Mouse (Mus musculus) lung, embryonic 15.5 days (tissue): Measurements from ENCODE around the gene Top2b. TPM values are rescaled to one million over a fixed set of nuclear protein-coding genes. Genes with fewer than 3 reads are reported as not detected.

Experiments
- ATAC-seq: fragments of 200-750 bp; cut with Nextera tagmentation; 2 replicates; pipeline ENCODE4 v1.8.0; 2017; ENCODE audit warnings: moderate number of reproducible peaks, borderline replicate concordance; ENCODE audit not compliant: low FRiP score, low TSS enrichment; ENCODE audit errors: extremely low read depth
- H3K27ac ChIP-seq: fragments of 300-500 bp; sonication (generic); 2 replicates; pipeline ENCODE4 v1.5.1; 2015; ENCODE audit warnings: moderate library complexity, mild to moderate bottlenecking, inconsistent platforms
- H3K27me3 ChIP-seq: fragments of 300-500 bp; sonication (generic); 2 replicates; pipeline ENCODE4 v1.6.1; 2015; ENCODE audit warnings: inconsistent platforms
- H3K36me3 ChIP-seq: fragments of 300-500 bp; sonication (generic); 2 replicates; pipeline ENCODE4 v1.6.1; 2015; ENCODE audit warnings: inconsistent platforms
- H3K4me1 ChIP-seq: fragments of 300-500 bp; sonication (generic); 2 replicates; pipeline ENCODE4 v1.6.1; 2015; ENCODE audit warnings: inconsistent platforms
- H3K4me2 ChIP-seq: fragments of 300-500 bp; sonication (generic); 2 replicates; pipeline ENCODE4 v1.6.1; 2015; ENCODE audit warnings: inconsistent platforms, mild to moderate bottlenecking, moderate library complexity
- H3K4me3 ChIP-seq: fragments of 300-500 bp; sonication (generic); 2 replicates; pipeline ENCODE4 v1.5.1; 2015; ENCODE audit warnings: mild to moderate bottlenecking, inconsistent platforms
- H3K9ac ChIP-seq: fragments of 300-500 bp; sonication (generic); 2 replicates; pipeline ENCODE4 v1.6.1; 2015; ENCODE audit warnings: inconsistent platforms
- H3K9me3 ChIP-seq: fragments of 300-500 bp; sonication (generic); 2 replicates; pipeline ENCODE4 v1.6.1; 2016; ENCODE audit warnings: inconsistent platforms
- WGBS: fragments of 180-500 bp; shearing (Covaris S2); methylation state at CpG from one replicate; pipeline ENCODE4 v1.1.7; 2015; 5-methylcytosine and 5-hydroxymethylcytosine counted together
- polyA plus RNA-seq: library from polyadenylated mRNA; unstranded; fragments of >200 nt; fragmentation: Nextera tagmentation; extraction: Ambion mirVana; gene quantifications from 2 replicates; pipeline ENCODE4 v1.2.1, GENCODE M21; 2015

Gene Top2b
- polyA plus RNA-seq, 1 experiment from 2014 or later, result 52.3 TPM

- no peaks in the 10 kb centered on the region for H3K9me3 ChIP-seq
- no peaks in the 10 kb centered on the region for H3K27me3 ChIP-seq
- no peak overlapping the region for H3K4me2 ChIP-seq
- peaks cover 36% of the 10 kb centered on the region for H3K36me3 ChIP-seq
- no peaks in the 10 kb centered on the region for H3K4me1 ChIP-seq
- no peak for ATAC-seq
- H3K9ac ChIP-seq, result no peak overlapping the region
- 40% methylated on average over 4 of the region's 4 CpGs for WGBS
- no peak overlapping the region for H3K4me3 ChIP-seq
- H3K27ac ChIP-seq, result no peak overlapping the region
Measured at GRCm38 (mm10) chr14:16431941-16432499, 67.0 kb downstream of the Top2b start.

- Histone ChIP-seq H3K27me3 (no peaks in the 10 kb centered on the region), H3K36me3 (peaks cover 36% of the 10 kb centered on the region), H3K4me2 (no peak overlapping the region), H3K27ac (no peak overlapping the region), H3K4me1 (no peaks in the 10 kb centered on the region), H3K9ac (no peak overlapping the region), H3K4me3 (no peak overlapping the region), H3K9me3 (no peaks in the 10 kb centered on the region)
- ATAC-seq, result no peak
- 78% methylated on average over 3 of the region's 3 CpGs for WGBS
Measured at GRCm38 (mm10) chr14:16432550-16432949, 67.6 kb downstream of the Top2b start.

GRCm38 (mm10) chr14:16433206-16433605 is 68.2 kb downstream of the Top2b start:
- H3K9me3 ChIP-seq, result no peaks in the 10 kb centered on the region
- no peak overlapping the region for H3K9ac ChIP-seq
- no peak overlapping the region for H3K27ac ChIP-seq
- peaks cover 36% of the 10 kb centered on the region for H3K36me3 ChIP-seq
- WGBS, result 83% methylated on average over 2 of the region's 2 CpGs
- H3K27me3 ChIP-seq, result no peaks in the 10 kb centered on the region
- H3K4me1 ChIP-seq, result no peaks in the 10 kb centered on the region
- no peak overlapping the region for H3K4me3 ChIP-seq
- H3K4me2 ChIP-seq, result no peak overlapping the region
- no peak for ATAC-seq

DNA sequence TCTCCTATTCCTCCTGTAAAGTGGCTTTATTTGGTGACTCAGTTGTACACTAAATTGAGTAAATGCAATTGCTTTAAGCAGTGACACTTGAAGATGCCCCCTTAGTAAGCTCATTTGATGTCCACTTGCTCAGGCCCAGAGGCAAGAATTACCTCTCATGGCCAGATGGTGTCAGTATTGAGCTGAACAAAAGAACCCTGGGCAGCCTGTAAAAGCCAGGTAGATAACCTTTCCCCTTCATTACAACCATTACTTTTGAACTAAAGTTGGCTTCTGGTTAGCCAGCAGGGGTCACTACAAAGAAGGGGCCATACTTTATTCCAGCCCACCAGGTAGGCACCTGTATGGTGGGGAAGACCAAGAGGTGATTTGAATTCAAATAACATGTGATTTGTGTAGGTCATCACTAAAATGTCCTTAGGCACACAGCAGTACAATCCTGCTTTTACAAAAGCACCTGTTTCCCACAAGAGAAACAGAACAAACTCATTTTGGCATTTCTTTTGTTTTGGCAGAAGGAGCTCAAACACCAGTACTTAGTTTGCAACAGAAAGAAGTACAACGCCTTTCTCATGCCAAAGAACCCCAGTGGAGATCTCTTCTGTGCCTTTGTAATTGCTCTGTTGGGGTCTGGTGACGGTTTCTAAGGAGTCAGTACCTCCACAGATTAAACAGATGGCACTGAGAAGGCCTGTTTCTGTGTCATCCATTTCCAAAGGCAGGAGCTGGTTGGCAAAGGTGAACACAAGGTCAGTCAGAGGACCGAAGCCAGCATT is 69.6 kb downstream of the Top2b start:
- Histone ChIP-seq H3K4me2 (no peak overlapping the region), H3K4me3 (no peak overlapping the region), H3K27ac (no peak overlapping the region), H3K9me3 (no peaks in the 10 kb centered on the region), H3K4me1 (no peaks in the 10 kb centered on the region), H3K9ac (no peak overlapping the region), H3K36me3 (peaks cover 32% of the 10 kb centered on the region), H3K27me3 (no peaks in the 10 kb centered on the region)
- 0 out of 2 replicates have a peak, but pooled peaks have one; percentile 37 for ATAC-seq
- 80% methylated on average over 3 of the region's 3 CpGs for WGBS

DNA sequence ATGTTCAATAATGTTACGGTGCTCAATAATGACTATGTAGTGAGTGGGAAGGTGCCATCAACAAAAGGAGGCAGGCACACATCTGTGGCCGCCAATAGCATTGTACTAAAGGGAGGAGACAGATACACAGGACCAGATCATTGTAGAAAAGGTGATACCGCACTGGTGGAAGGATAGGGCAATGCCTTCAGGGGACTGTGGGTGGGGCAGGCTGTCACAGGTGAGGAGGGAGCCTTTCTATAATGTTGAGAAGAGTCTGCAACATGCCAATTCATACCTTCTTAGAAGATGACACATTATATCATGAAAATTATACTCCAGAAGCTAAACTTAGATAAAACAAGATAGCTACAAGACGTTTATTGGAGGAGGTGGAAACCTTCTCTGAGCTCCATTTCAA is 72.4 kb downstream of the Top2b start:
- Histone ChIP-seq H3K4me3 (no peak overlapping the region), H3K27me3 (no peaks in the 10 kb centered on the region), H3K4me1 (no peaks in the 10 kb centered on the region), H3K9ac (no peak overlapping the region), H3K9me3 (no peaks in the 10 kb centered on the region), H3K36me3 (peaks cover 14% of the 10 kb centered on the region), H3K27ac (no peak overlapping the region), H3K4me2 (no peak overlapping the region)
- ATAC-seq, result no peak
- WGBS, result 83% methylated on average over 4 of the region's 4 CpGs

GRCm38 (mm10) chr14:16439385-16440126 is 74.6 kb downstream of the Top2b start:
- Histone ChIP-seq H3K4me2 (no peak overlapping the region), H3K36me3 (peaks cover 12% of the 10 kb centered on the region), H3K27ac (no peak overlapping the region), H3K9ac (no peak overlapping the region), H3K4me3 (no peak overlapping the region), H3K27me3 (no peaks in the 10 kb centered on the region), H3K9me3 (no peaks in the 10 kb centered on the region), H3K4me1 (no peaks in the 10 kb centered on the region; the same call in 1 of the 2 replicates)
- no peak for ATAC-seq
- WGBS, result 74% methylated on average over 6 of the region's 6 CpGs

DNA sequence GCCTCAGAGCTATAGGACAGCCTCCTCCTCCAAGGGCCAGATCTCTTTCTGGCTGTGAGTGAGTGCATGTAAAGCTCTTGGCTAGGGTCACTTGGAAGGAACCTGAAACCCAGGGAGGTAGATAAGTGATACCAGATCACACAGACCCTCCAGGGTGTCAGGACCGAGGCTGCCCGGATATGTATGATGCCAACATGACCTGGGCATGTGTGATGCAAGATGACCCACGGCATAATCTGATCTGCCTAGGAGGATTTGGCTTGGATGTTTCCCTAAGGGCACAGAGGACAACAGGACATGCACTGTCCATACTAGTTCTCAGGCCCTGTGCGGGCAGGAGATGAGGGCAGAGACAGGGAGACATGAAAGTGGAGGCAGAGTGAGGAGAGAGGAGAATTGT is 79.9 kb downstream of the Top2b start:
- Histone ChIP-seq H3K27me3 (no peaks in the 10 kb centered on the region), H3K36me3 (no peaks in the 10 kb centered on the region), H3K4me3 (no peak overlapping the region), H3K9me3 (no peaks in the 10 kb centered on the region), H3K27ac (no peak overlapping the region), H3K4me2 (no peak overlapping the region), H3K4me1 (peaks cover 6% of the 10 kb centered on the region; the same call in 1 of the 2 replicates), H3K9ac (no peak overlapping the region)
- WGBS, result 83% methylated on average over 4 of the region's 4 CpGs
- no peak for ATAC-seq

- H3K9me3 ChIP-seq, result no peaks in the 10 kb centered on the region
- WGBS, result 37% methylated on average over 3 of the region's 3 CpGs
- H3K36me3 ChIP-seq, result no peaks in the 10 kb centered on the region
- no peak overlapping the region for H3K4me3 ChIP-seq
- H3K4me1 ChIP-seq, result peaks cover 6% of the 10 kb centered on the region; the same call in 1 of the 2 replicates
- H3K27me3 ChIP-seq, result no peaks in the 10 kb centered on the region
- peak; percentile 66; the same call in 1 of the 2 replicates for ATAC-seq
- no peak overlapping the region for H3K27ac ChIP-seq
- no peak overlapping the region for H3K4me2 ChIP-seq
- H3K9ac ChIP-seq, result no peak overlapping the region
Measured at GRCm38 (mm10) chr14:16447587-16447986, 82.6 kb downstream of the Top2b start.

DNA sequence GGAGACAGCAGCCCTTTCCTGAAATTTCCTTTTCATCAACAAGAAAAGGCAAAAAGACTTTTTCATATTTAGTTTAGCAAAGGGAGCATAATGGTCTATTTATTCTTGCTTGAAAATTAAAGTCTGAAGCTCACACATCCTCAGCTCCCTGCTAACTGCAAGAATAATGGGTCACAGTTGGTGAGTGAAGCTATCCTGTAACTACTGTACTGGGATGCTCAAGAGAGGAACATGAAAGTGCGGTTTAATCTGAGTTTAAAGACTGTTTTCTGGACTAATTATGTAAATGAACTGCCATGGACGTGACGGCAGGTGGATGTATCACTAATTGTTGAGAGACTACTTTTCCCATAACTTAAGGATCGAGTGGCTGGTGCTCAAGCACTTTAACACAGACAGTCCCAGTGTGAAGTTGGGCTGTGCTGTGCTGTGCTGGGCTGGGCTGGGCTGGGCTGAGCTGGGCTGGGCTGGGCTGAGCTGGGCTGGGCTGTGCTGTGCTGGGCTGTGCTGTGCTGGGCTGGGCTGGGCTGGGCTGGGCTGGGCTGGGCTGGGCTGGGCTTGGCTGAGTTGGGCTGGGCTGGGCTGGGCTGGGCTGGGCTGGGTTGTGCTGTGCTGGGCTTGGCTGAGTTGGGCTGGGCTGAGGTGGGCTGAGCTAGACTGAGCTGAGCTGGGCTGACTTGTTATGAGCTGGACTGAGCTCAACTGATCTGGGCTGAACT is 83.4 kb downstream of the Top2b start:
- no peak overlapping the region for H3K9ac ChIP-seq
- WGBS, result 36% methylated on average over 4 of the region's 4 CpGs
- no peak overlapping the region for H3K4me3 ChIP-seq
- no peak overlapping the region for H3K4me2 ChIP-seq
- H3K27me3 ChIP-seq, result no peaks in the 10 kb centered on the region
- no peaks in the 10 kb centered on the region for H3K9me3 ChIP-seq
- H3K27ac ChIP-seq, result no peak overlapping the region
- no peaks in the 10 kb centered on the region for H3K36me3 ChIP-seq
- peaks cover 6% of the 10 kb centered on the region; the same call in 1 of the 2 replicates for H3K4me1 ChIP-seq
- ATAC-seq, result peak; percentile 91

DNA sequence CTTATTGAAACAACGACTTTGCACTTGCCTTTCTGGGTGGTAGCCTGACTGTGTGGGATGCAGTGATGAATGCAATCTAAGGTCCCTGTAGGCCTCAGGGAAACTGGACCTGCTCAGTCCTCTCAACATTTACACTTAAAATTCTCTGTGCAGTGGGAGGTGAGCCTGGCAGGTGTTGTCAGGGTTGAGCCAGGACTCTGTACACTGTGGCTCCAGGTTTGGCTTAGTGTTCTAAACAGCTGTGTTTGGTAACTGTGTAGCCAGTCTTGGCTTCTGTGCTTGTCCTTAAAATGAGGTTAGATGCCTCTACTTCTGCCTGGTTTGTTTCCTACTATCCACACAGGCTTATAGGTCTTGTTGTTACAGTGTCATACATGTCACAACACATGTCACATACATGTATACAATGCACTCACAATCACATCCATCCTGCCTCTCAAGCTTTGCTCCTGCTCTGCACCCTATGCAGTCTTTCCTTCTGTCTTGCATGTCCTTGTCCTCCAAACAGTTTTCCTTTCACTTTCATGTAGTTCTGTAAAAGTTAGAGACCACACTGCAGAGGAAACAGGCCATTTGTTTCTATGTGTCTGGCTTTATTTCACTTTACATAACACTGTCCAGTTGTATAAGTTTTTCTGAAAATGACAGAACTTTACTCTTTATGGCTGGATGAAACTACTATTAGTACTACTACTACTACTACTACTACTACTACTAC is 113.8 kb downstream of the Top2b start:
- no peaks in the 10 kb centered on the region for H3K27me3 ChIP-seq
- no peak for ATAC-seq

GRCm38 (mm10) chr14:16479521-16479920 is 114.5 kb downstream of the Top2b start:
- ATAC-seq, result no peak
- peaks cover 6% of the 10 kb centered on the region; the same call in 1 of the 2 replicates for H3K4me1 ChIP-seq
- H3K4me3 ChIP-seq, result no peak overlapping the region
- H3K9ac ChIP-seq, result no peak overlapping the region
- no peaks in the 10 kb centered on the region for H3K27me3 ChIP-seq
- no peak overlapping the region for H3K27ac ChIP-seq
- WGBS, result 69% methylated on average over 2 of the region's 2 CpGs
- no peaks in the 10 kb centered on the region for H3K36me3 ChIP-seq
- no peak overlapping the region for H3K4me2 ChIP-seq
- H3K9me3 ChIP-seq, result no peaks in the 10 kb centered on the region

More for the DNA sequence above, 113.8 kb downstream of the Top2b start:
- Histone ChIP-seq H3K4me1 (peaks cover 5% of the 10 kb centered on the region; the same call in 1 of the 2 replicates), H3K36me3 (no peaks in the 10 kb centered on the region), H3K9ac (no peak overlapping the region), H3K27ac (no peak overlapping the region), H3K9me3 (no peaks in the 10 kb centered on the region), H3K4me3 (no peak overlapping the region), H3K4me2 (no peak overlapping the region)
- 88% methylated on average over 1 of the region's 1 CpGs for WGBS
